22 mouse cellular contexts compared by ENCODE assay signal in the genomic region with DNA sequence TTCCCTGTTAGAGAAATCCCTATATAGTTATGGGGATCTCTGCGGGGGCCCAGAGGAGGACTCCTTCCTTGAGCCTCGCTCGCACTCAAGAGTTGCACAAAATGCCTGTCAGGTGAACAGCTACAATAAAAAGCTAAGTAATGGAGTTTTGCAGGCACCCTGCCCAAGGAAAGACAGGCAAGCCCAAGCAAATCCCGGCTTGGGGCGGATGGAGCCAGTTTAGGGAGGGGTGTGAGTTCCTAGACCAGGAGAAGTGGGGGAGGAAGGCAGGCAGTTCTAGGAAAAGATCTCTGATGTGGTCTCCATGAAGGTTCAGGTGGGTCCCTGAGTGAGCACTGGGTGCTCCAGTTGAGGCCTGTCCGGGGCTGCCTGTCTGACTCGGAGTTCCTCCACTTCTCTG. TPM values are rescaled to one million over a fixed set of nuclear protein-coding genes. Genes with fewer than 3 reads are reported as not detected.
DNase-seq lines count a peak whose midpoint lies in the region; ATAC-seq lines count a peak whose summit lies in the region.
"Had no signal": no experiment of that assay in that cellular context is flagged by ENCODE, and none has a peak within 500 bp of the region (broad histone marks: within the 10 kb centered on the region; RNA-seq: fewer than 3 reads in every experiment).

No protein-coding gene starts in this region.

- no peak overlapping the region for H3K9ac ChIP-seq in kidney, embryonic 14.5 days (ENCODE audit: low read depth, low read length)
- H3K9ac ChIP-seq: hindbrain, embryonic 15.5 days; intestine, embryonic 15.5 days; limb, embryonic 13.5 days; liver, embryonic 13.5 days; lung, embryonic 14.5 days; midbrain, embryonic 13.5 days had no signal

- peak; percentile 70 for DNase-seq in kidney, adult 11 months
- peak; percentile 79 for DNase-seq in ES-CJ7 (ENCODE audit: low read depth, low spot score)
- peak; percentile 47 for DNase-seq in gonadal fat pad, adult 2 months (ENCODE audit: low read depth)
- DNase-seq in kidney, postnatal 25 days, result peak; percentile 71 to 80
- no peak for DNase-seq in right cerebral cortex, postnatal 4 days
- no peak for DNase-seq in lung, postnatal 25 days (ENCODE audit: low spot score)
- DNase-seq in heart, adult 9 months (ENCODE audit: low spot score in 2 of 2), result no peak
- DNase-seq: adrenal gland, postnatal 25 days; cerebellum, adult 9-10 months; heart, postnatal 4 days; liver, embryonic 13.5 days; lung, embryonic 14.5 days; lung, postnatal 36 days; thymus, postnatal 36 days had no signal

- no peaks in the 10 kb centered on the region for H3K36me3 ChIP-seq in kidney, embryonic 14.5 days (ENCODE audit: control insufficient read depth, insufficient read depth, low read length)
- H3K36me3 ChIP-seq: heart, embryonic 10.5 days; hindbrain, embryonic 15.5 days; intestine, embryonic 15.5 days; limb, embryonic 13.5 days; liver, embryonic 13.5 days; midbrain, embryonic 13.5 days had no signal

- 75% methylated on average over 7 of the region's 7 CpGs for WGBS in kidney, embryonic 14.5 days

- H3K4me1 ChIP-seq in kidney, embryonic 14.5 days (ENCODE audit: control insufficient read depth, insufficient read depth, low read length), result peaks cover 24% of the 10 kb centered on the region

- no peak overlapping the region for H3K4me2 ChIP-seq in kidney, embryonic 14.5 days (replicated peaks; ENCODE audit: low read depth, low read length)
- H3K4me2 ChIP-seq: hindbrain, embryonic 15.5 days; liver, embryonic 13.5 days; midbrain, embryonic 13.5 days had no signal

- H3K9me3 ChIP-seq in kidney, embryonic 14.5 days (ENCODE audit: control insufficient read depth, low read length), result no peaks in the 10 kb centered on the region
- H3K9me3 ChIP-seq: heart, embryonic 10.5 days; hindbrain, embryonic 15.5 days; intestine, embryonic 15.5 days; limb, embryonic 13.5 days; liver, embryonic 13.5 days; megakaryocyte, embryonic 14.5 days; midbrain, embryonic 13.5 days had no signal

- H3K27ac ChIP-seq in kidney, embryonic 14.5 days (ENCODE audit: low read depth, low read length), result no peak overlapping the region
- H3K27ac ChIP-seq: heart, embryonic 10.5 days; hindbrain, embryonic 15.5 days; intestine, embryonic 15.5 days; limb, embryonic 13.5 days; liver, embryonic 13.5 days; midbrain, embryonic 13.5 days had no signal

- peaks cover 17% of the 10 kb centered on the region for H3K27me3 ChIP-seq in kidney, embryonic 14.5 days (ENCODE audit: control insufficient read depth, insufficient read depth, low read length)

- H3K4me3 ChIP-seq in kidney, embryonic 14.5 days (ENCODE audit: low read length), result no peak overlapping the region
- H3K4me3 ChIP-seq: heart, embryonic 10.5 days; hindbrain, embryonic 15.5 days; limb, embryonic 13.5 days; liver, embryonic 13.5 days; megakaryocyte, embryonic 14.5 days; midbrain, embryonic 13.5 days had no signal

- no peak for ATAC-seq in kidney, embryonic 14.5 days (ENCODE audit: low FRiP score, low TSS enrichment)
- ATAC-seq: CD4-positive, CD25-positive, alpha-beta regulatory T cell, adult 4 months; intestine, embryonic 15.5 days; midbrain, embryonic 13.5 days had no signal

RNA-seq across cellular contexts. Expression of gene Etv4, which starts 1.5 kb away (rescaled TPM):
- polyA plus RNA-seq in kidney, embryonic 14.5 days (2014; fragmentation: Nextera tagmentation; extraction: Ambion mirVana), result 47.9 and 52.9 TPM in 2 replicates
- polyA plus RNA-seq in gonadal fat pad, adult 2 months (2012; rRNA removed), result 52.1 and 59.9 TPM in 2 replicates
- polyA plus RNA-seq: CD4-positive, CD25-positive, alpha-beta regulatory T cell, adult 4 months had no signal

RNA-seq across cellular contexts. Expression of gene Dhx8, which starts 53.9 kb away (rescaled TPM):
- polyA plus RNA-seq in kidney, embryonic 14.5 days (2014; fragmentation: Nextera tagmentation; extraction: Ambion mirVana), result 26.0 and 38.1 TPM in 2 replicates
- 12.6 and 14.0 TPM in 2 replicates for polyA plus RNA-seq in gonadal fat pad, adult 2 months (2012; rRNA removed)

Comparison
In these comparisons a context has a peak if more than half of its experiments do, and no peak if none do; other contexts are left out.
1. DNase-seq: peak in kidney, adult 11 months (single experiment), ES-CJ7 (single experiment), gonadal fat pad, adult 2 months (single experiment) and kidney, postnatal 25 days (2 of 2); none in right cerebral cortex, postnatal 4 days (single experiment), lung, postnatal 25 days (single experiment) and heart, adult 9 months (0 of 2).